Mouse (Mus musculus) adrenal gland, adult 18-20 months (tissue): ENCODE measurements at regions not wholly inside any gene's neighbourhood (a gene's known extent, or its start where the extent isn't known, plus 50 kb on each side); places are given as distances from the start of the nearest gene placed in this dataset.

Experiments used
- DNase-seq, 2 experiments: peaks; one replicate each; pipeline ENCODE4 v3.0.0; 2021 to 2022; ENCODE audit warnings: low spot score in 2 of 2

DNA sequence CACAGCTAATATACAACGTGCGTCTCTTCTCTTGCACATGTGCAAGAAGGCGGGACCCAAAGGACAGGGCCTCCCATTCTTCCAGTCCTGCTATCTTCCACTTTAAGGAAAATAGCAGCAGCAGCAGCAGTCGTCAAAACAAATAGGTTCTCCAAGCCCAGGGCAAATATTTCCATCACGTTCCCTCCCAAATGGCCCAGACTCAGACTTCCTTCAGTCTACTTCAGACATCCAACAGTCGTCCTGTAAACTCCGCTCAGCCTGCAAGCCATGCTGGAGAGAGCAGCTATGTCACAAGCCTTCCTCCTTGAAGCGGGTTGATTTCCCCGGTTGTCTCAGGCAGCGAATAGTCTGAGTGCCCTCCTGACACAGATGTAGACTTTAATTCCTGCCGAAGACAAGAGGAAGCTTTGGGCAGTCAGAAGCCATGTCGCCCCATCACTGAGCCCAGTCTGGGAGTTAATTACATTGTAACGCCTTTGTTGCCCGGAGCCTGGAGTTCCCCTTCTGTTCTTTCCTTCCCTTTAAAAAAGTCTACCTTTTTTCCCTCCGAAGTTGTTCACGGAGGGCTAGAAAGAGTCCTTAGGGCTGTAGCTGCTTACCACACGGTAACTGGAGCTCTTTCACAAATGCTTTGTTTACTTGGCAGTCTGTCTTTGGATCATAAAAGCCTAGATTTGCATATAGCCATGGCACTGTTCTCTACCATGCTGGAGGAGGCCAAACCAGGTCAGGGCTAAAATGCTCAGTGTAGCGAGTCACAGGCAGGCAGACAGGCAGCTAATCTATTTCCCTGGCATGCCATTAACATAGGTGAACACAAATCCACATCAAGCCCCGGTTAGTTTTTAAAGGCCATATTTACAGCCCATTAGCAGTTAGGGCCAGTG lies 236.7 kb downstream of the Gm10260 start:
- DNase-seq, result no peak

DNA sequence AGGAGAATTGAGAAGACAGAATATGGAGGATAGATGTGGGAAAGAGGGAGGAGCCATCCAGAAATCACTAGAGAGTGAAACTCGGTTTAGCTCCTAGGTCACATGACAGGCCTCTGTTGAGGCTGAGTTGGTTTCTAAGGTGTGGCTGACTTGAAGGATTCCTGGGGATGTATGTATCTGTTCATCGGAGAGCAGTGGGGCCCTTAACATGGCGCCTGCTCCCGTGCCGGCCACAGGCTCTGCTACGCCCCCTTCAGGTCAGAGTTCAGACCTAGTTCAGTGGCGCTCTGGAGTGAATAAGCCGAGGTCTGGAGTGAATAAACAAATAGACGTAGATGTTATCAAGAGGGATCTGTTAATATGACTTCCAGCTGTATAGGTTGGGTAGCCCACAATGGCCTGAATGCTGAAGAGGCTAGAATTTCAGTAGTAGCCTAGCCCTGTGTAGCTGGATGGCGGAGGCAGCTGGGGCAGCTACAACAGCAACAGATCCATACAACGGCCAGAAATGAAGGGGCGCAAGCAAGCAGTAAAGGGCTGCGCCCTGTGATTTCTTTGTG lies 239.4 kb downstream of the Gm10260 start:
- no peak for DNase-seq

DNA sequence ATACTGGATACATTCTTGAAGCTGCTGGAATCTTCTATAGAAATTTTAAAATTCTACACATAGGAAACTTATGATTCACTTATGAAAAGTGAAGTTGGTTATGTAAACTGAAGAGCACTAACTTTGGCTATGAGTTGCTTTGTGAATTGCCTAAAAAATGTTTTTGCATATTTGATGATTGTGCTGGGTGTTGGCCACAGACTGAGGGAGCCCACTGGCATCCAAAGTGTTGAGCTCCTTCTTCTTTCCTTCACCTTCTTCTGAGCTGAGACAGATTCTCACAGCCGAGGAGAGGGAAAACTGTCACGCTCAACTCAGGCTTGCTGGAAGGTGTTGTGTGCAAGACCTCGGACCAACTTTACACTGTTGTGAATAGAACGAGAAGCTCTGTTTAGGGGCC lies 243.7 kb downstream of the Gm10260 start:
- no peak for DNase-seq

DNA sequence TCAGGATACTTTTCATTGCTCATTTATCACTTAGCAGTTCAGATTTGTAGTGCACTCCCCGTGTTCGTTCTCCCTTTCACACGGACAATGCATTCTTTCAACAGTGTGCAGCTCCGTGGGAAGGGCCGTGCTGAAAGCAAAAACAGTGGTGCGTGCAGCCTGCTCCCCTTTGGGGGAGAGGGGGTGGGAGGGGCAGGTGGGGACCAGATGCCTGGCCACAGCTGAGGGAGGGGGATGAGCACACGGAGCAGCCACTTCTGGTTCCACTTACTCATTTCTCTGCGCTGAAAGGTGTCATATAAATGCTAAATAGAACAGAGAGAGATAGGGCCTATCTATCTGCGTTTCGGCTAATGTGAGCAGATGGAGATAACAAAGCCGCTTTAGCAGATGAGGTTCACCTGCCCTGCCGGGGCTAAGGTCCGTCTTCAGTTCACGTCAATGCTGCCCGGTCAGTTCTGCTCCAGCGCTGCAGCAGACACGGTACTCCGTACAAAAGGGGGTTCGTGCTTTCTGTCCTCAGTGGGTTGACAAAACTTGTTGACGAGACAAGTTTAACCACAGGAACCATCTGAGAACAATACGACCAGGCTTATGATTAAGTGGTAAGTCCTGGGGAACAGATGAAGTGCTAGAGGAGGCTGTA lies 245.9 kb downstream of the Gm10260 start:
- DNase-seq, result no peak

DNA sequence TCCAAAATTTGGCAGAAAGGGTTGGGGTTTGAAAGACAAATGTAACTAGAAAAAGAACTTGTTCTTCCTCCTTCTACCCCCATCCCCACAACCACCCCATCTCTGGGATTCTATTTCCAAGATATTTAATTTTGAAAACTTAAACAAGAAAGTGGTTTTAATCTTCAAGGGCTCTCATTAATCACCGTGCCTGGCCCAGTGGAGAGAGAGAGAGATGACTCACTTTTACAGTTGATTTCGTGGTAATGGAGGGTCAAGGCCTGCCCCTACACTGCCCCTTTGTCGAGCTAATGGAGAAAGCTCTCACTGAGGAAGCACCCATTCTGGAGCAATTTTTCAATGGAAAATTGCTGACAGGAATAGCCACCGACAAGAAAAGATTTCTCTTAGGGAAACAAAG lies 247.9 kb downstream of the Gm10260 start:
- DNase-seq, result peak in 1 of 2 experiments; percentile 32

DNA sequence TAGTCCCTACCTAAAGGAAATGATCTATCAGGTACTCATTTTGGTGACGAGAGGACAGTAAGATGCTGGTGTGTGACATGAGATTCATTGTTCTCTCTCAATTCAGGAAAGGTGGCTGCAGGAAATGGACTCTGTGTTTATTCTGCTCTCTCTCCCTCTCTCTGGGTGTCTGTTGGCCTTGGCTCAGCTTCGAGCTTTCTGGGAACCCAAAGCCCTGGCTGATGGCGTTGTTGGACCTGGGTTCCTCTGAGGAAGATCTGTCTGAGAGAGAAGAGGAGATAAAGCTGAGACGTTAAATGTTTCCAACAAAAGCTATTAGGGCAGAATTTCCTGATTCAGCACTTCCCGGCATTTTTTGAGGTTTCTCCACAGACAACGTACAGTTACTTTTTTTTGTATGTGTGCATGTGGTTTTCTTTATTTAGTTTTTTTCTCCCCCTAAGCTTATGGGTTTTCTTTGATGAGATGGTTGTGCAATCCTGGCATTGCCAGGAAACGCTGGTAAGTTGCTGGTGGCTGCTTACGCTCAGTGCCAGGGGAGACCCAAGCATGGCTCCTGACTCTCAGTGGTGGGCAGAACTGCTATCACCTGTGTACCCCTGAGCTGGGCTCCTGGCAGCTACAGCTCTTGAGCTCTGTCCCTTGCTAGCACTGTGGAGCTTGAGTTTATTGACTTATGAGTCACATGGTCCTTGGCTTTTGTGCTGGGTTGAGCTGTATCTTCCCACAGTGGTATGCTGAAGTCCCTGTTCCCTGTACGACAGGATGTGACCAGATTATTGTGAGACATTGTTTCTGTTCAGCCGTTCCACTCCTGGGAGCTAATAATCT lies 249.8 kb downstream of the Gm10260 start:
- peak in 1 of 2 experiments; percentile 32 for DNase-seq

DNA sequence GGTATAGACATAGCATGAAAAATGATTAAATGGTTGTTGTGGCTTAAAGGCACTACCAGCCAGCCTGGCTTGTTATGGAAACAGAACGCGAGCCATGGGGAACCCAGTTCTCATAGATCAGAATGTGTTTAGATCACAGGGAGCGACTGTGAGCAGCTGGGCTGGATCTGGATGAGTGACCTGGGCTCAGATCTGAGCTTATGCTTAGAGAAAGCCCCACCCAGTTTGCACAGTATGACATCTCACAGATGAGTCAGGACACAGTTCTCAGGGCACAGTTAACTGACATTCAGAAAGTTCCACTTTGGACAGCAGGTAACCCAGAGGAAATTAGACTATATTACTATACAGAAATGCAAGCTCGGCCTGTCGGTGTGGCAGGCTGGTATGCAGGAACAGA lies 255.5 kb downstream of the Gm10260 start:
- DNase-seq, result no peak

DNA sequence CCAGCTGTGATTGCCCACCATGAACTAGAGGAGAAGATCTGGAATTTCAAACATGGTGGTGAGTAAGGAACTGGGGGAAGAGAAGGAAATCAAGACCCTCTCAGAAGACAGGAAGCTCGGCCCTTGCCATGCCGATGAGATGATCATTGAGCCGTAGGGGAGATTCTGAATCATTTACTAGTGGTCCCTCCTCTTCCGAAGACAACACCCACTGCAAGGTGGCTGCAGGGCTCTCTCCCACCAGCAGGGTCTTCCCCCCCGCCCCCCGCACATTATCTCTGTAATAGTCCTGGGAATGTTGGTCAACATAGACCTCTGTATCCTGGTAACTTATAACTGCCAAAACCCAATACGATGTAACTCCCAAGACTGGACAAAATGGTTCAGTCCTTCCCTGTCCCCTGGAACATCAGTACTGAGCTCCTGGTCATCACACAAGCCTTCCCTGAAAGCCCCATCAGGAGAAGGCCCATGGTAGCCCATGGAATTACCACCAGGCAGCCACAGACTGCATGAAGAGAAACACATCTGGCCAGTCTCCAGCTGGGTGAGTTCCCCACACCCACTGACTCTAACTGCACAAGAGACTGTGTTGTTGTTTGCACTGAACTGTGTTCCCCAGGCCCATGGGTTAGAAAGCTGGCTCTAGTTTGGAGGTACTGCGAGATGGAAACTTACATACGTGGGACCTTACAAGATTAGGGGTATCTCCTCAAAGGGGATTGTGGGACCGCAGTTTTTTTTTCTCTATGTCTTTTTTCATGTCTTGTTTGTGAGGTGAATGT lies 256.3 kb downstream of the Gm10260 start:
- DNase-seq, result no peak

DNA sequence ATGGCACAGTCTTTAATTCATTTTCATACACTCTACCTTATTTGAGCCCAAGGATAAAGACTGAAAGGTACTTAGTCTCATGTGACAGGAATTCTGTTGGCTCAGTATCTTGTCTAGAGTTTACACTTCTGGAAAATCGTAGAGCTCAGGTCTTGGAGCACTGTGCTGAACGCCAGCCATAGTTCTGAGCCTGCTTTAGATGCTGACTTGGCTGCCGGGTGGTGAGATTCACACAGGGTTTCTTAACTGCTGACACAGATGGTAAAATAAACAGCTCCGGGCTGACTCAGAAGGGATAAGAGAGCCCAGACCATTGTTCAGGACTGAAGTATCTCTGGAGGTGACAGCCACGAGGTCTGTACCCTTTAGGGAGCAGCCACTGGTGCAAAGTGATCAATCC lies 257.0 kb downstream of the Gm10260 start:
- DNase-seq, result no peak

DNA sequence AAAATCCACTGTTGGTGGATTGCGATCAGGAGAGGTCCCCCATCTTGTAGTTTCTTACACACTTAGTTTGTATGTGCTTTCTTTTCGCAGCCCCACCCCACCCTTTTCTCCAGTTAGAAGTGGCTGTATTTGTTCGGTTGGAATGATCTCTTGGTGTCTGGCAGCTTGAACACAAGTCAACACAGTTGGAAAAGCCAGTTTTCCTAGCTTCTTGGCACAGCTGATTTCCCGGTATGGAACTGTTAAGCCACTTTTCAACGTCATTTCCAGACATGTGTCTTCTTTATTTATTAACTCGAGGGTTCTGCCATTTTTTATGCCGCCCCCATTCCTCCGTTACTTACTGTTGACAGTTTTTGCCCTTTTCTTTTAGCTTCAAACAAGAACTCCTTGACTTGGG lies 259.2 kb downstream of the Enc1 start:
- no peak for DNase-seq

DNA sequence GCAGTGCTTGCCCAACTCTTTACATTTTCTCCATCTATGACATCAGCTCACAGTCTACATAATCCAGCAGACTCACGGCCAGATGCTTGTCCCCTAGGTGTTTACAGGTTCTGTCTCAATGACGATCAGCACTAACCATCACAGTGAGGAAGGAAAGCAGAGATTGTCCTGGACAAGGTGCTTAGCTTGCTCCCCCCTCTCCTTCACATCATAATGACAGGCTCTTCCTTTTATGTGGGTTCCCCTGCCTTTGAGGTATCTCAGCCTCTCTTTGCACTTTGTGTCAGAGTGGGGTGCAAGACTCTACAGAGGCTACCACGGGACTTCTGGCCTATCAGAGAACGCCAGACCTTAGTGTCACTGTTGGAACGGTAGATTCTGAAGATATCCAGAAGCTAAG lies 258.1 kb downstream of the Enc1 start:
- DNase-seq, result no peak

DNA sequence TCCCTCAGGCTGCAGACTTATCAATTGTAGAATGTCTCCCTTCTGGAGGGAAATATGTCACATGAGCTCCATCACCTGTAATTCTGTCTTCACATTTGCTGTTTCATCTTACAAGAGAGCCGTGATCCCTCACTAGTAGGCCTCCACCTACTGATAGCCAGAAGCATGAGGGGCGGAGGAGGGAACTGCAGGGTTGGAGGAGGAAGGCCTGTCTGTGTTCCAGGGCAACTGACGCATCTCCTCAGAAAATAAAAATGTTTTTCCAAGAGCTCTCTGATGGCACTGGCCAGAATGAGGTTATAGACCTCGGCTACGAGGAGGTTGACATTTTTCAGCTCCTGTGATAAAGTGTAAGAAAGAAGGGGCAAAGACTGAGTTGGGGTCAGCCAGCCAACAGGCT lies 257.0 kb downstream of the Enc1 start:
- no peak for DNase-seq

DNA sequence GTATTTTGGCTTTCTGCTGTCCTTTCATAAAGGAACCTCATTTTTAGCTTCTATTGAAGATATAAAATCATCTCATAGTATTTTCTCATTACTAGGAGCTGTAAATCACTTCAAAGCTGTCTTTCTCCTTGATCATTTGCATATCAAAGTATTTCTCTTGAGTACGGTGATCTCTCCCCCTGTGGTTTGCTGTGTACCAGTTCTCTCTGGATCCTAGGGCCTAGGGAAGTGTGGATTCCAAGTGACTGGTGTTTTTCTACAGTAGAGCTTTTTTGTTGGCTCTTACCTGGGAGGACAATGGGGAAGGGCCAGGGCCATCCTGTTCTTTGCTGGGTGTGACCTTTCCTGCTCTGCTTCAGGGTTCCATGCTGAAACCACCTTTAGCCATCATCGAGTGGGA lies 253.9 kb downstream of the Enc1 start:
- DNase-seq, result no peak

DNA sequence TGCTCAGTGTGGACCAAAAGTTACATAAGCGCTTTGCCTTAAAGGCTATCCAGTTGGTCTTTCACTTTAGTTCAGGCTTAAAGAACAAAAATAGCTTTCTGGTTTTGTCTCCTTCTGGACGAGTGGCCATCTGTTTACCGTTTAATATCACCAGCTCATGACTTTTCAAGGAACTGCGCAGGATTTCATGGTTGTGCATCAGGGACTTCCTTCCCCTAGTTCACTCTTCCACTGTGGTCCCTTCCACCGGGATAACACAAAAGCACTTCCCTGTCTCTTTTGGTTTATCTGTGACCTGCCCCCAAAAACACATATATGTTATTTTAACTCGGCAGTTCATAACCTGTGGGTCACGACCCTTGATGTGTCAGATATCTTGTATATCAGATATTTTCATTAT lies 252.9 kb downstream of the Enc1 start:
- DNase-seq, result no peak

DNA sequence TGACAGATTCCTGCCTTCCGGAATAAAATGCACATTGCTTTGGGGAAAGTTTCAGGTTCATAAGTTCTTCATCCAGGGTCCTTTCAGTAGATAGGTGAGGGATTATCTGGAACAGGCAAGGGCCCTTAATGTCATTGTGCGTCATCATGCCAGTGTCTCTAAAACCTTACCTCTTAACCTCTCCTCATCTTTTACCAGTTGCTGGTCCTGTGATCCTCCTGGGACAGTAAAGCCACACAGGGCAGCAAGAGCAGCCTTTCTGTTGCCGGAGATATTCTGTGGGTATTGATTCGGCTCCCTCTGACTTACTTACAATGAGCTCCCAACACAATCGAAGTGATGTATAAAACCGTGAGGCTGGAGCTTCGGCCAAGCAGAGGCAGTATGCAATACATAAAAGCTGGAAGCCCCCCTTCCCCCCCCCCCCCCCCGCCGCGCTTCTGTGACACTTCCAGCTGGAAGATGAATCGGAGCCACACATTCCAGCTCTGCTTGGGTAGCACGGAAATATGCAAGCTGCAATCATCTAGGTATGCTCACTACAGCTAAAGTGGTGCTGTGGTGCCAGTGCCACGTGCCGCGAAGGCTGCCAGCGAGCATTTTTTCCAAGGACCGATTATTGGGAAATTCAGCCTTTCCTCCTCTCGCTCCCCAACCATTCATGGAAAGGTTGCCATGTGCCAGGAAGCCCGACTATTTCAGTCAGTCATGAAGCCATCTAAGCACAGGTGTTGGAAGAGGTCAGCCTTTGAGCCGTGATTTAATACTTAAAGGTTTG lies 252.2 kb downstream of the Enc1 start:
- no peak for DNase-seq

DNA sequence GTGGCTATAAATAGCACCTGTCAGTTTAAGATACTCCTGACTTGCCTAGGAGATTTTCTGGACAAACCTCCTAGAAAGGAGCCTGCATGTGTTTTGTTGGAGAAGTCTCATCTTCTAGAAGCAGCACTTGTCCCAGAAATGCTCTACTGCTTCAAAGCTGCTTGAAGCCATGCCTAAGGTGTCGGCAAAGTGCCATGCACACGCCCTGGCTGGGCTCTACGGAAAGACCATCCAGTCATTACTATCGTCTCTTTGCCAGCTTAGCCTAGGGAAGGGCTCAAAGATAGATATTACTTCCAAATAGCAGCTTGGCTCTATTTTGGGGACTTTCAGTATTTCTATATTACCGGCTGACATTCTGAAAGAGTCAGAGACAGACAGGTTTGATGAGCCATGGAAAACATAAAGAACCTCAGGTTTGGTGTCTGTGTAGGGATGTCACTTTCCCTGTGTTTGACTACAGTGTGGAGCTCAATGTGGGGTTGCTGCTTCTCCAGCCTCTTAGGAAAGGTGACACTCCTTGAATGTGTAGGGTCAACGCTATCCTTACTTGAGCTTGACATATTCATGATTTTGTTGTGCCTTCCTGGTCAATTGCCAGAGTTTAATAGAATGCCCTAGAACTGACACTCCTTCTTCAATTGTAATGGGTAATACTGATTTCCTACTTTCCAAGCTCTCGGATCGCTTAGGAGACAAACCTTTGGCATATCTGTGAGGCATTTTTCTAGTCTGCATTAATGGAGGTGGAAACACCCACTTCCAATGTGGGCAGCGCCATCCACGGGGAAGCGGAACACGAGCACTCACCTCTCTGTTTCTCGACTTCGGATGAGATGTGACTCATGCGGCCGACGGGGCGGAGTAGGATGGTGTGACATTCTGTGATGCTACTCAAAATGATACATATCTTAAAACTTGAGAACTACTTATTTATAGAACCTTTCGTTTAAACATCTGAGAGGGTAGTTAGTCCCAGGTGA lies 251.3 kb downstream of the Enc1 start:
- DNase-seq, result no peak

DNA sequence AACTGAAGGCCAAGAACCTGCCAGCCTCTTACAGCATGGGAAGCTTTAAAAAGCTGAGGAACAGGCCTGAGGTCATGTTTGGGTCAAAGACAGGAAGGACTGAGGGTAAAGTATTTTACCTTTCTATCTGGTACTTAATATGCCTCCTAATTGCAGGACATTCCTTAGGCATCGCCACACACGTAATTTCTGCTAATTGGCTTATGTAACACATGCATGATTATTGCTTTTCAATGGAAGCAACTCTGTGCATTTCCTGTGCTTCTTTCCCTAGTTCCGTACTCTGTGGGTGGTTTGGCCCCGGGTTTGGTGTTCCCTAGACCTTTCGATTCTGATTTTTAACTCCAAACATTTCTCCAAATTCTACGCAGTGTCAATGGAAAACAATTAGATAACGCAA lies 249.2 kb downstream of the Enc1 start:
- no peak for DNase-seq

DNA sequence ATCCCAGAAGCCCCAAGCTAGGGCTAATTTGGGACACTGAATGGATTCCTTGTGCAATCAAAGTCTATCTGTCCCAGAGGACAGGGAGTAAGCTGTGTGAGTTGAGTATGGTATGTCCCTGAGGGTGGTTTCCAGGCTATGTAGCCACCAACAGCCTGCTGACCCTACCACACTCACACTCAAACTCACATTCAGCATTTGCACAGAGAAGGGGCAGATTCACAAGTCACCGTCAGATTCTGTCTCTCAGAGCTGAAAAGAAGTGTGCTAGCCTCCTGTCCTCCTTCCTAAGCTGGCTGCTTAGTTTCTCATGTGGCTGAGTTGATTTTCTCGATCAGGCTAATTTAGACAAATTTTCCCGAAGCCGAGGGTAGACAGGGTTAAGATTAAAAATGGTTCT lies 248.8 kb downstream of the Enc1 start:
- DNase-seq, result no peak

DNA sequence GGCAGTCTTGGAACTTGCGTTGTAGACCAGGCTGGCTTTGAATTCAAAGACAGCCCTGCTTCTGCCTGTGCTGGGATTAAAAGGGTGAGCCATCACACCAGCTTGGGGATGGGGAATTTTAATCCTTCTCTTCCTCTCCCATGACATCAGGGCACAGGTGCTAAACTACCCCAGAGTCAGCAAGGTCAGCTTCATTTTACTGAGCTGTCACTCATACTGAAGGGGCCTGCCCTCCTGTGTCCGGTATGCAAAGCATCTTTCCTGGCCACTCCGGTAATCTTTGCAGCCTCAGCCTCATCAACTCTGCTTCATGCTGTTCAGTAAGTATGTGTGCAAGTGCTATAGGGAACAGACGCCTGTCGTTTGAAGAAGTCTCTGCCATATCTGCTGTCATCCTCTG lies 248.1 kb downstream of the Enc1 start:
- DNase-seq, result no peak
